Mouse (Mus musculus): ENCODE measurements at regions not wholly inside any gene's neighbourhood (a gene's known extent, or its start where the extent isn't known, plus 50 kb on each side); places are given as distances from the start of the nearest gene placed in this dataset.

DNA sequence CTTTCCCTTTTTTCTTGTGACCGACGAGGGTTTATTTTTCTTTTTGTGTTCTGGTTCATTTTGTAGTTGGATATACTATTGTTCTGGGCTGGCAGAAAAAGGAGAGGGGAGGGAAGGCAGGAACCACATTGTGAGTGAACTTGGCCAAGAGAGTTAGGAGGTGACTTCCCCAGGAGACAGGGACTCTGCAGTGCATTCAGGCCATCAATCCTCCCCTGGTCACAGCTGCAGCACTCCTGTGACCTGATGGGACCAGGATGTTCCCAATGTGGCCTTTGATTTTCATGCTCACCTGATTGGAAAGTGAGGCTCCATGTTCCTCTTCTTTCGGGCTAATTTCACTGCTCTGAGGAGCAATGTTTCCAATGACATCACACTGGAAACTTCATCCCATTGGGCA lies 188.2 kb upstream of the Irx3 start:
- TF ChIP-seq EP300 (IDR thresholded peaks at IDR 0.05; ENCODE audit: low read depth) (no peak), CTCF (IDR thresholded peaks at IDR 0.05; ENCODE audit: low read depth) (no peak)
- ATAC-seq (ENCODE audit: insufficient read depth): no peak
- Histone ChIP-seq H3K9me3 (ENCODE audit: control insufficient read depth, low read length) (no peaks in the 10 kb centered on the region; the same call in 1 of the 2 replicates), H3K9ac (replicated peaks) (no peak overlapping the region), H3K27ac (no peak overlapping the region), H3K4me3 (ENCODE audit: insufficient read depth in 1 of 2, low read depth in 2 of 2, low read length in 2 of 2) (no peak overlapping the region), H3K4me1 (replicated peaks; ENCODE audit: control insufficient read depth in 2 of 2, insufficient read depth in 2 of 2, low read length in 1 of 2) (peaks cover 0 to 3% of the 10 kb centered on the region in 2 experiments; a peak in 1 of 4 replicates), H3K27me3 (ENCODE audit: control insufficient read depth, insufficient read depth, low read length) (no peaks in the 10 kb centered on the region; the same call in 1 of the 2 replicates), H3K36me3 (replicated peaks; ENCODE audit: control insufficient read depth, insufficient read depth, low read depth) (no peaks in the 10 kb centered on the region), H3K4me2 (ENCODE audit: low read depth) (no peak overlapping the region)
- DNase-seq (ENCODE audit: low read depth in 3 of 3, low spot score in 3 of 3): no peak
- WGBS (ENCODE audit: insufficient replicate concordance): 32% methylated on average over 3 of the region's 3 CpGs

DNA sequence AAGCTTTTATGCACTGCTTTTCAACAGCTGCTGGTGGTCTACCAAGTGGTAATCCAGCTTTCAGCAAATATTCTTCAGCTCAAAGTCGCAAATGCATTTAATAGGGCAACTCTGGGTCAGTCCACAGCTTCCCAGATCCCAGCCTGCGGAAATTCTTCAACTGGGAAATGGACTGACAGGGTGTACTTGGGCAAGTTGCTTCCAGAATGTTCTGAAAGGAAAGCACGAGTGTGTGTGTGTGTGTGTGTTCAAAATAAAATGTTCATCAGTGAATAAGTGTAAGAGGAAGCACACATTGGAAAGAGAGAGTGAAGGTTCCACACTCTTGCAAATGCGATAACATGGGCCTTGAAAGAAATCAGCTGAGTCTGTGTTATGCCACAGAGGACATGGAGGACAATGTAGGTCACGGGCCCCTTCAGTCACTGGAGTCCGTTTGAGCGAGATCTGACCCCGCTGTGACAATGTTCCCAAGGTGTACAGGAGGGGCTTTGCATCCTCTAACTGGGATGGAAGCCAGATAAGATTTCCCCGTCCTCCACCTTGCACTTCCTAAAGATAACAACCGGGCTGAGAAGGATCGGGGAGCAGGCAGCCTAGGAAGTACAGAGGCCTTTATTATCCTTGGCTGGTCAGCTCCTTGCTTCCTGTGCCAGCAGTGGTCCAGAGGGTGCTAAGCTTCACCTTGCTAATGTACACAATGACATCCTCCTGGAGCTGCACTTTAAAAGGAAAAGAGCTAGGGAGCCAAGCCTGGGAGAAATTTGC lies 187.2 kb upstream of the Irx3 start:
- ATAC-seq (ENCODE audit: insufficient read depth): no peak
- H3K4me3 ChIP-seq (ENCODE audit: insufficient read depth in 1 of 2, low read depth in 2 of 2, low read length in 2 of 2): no peak overlapping the region
- H3K9me3 ChIP-seq (ENCODE audit: control insufficient read depth, low read length): no peaks in the 10 kb centered on the region; the same call in 1 of the 2 replicates
- no peak overlapping the region for H3K9ac ChIP-seq (replicated peaks)
- H3K27me3 ChIP-seq (ENCODE audit: control insufficient read depth, insufficient read depth, low read length): no peaks in the 10 kb centered on the region; the same call in 1 of the 2 replicates
- WGBS (ENCODE audit: insufficient replicate concordance): 43% methylated on average over 11 of the region's 11 CpGs
- H3K36me3 ChIP-seq (replicated peaks; ENCODE audit: control insufficient read depth, insufficient read depth, low read depth): no peaks in the 10 kb centered on the region
- DNase-seq (ENCODE audit: low read depth in 3 of 3, low spot score in 3 of 3): no peak
- peaks cover 0 to 3% of the 10 kb centered on the region in 2 experiments; a peak in 1 of 4 replicates for H3K4me1 ChIP-seq (replicated peaks; ENCODE audit: control insufficient read depth in 2 of 2, insufficient read depth in 2 of 2, low read length in 1 of 2)
- TF ChIP-seq CTCF (IDR thresholded peaks at IDR 0.05; ENCODE audit: low read depth) (no peak), EP300 (IDR thresholded peaks at IDR 0.05; ENCODE audit: low read depth) (no peak)
- no peak overlapping the region for H3K27ac ChIP-seq
- H3K4me2 ChIP-seq (ENCODE audit: low read depth): no peak overlapping the region

GRCm38 (mm10) chr8:91987854-91988253 lies 186.0 kb upstream of the Irx3 start:
- ATAC-seq (ENCODE audit: insufficient read depth) (no peak), DNase-seq (ENCODE audit: low read depth in 3 of 3, low spot score in 3 of 3) (no peak)
- H3K27ac ChIP-seq: no peak overlapping the region
- TF ChIP-seq CTCF (IDR thresholded peaks at IDR 0.05; ENCODE audit: low read depth): no peak
- H3K4me1 ChIP-seq (replicated peaks; ENCODE audit: control insufficient read depth in 2 of 2, insufficient read depth in 2 of 2, low read length in 1 of 2): peaks cover 0 to 3% of the 10 kb centered on the region in 2 experiments; a peak in 1 of 4 replicates
- 46% methylated on average over 6 of the region's 6 CpGs for WGBS (ENCODE audit: insufficient replicate concordance)
- H3K4me3 ChIP-seq (ENCODE audit: insufficient read depth in 1 of 2, low read depth in 2 of 2, low read length in 2 of 2): no peak overlapping the region
- H3K4me2 ChIP-seq (ENCODE audit: low read depth): no peak overlapping the region
- no peaks in the 10 kb centered on the region; the same call in 1 of the 2 replicates for H3K9me3 ChIP-seq (ENCODE audit: control insufficient read depth, low read length)
- no peaks in the 10 kb centered on the region for H3K36me3 ChIP-seq (replicated peaks; ENCODE audit: control insufficient read depth, insufficient read depth, low read depth)
- H3K9ac ChIP-seq (replicated peaks): no peak overlapping the region
- no peaks in the 10 kb centered on the region; the same call in 1 of the 2 replicates for H3K27me3 ChIP-seq (ENCODE audit: control insufficient read depth, insufficient read depth, low read length)

- ATAC-seq (ENCODE audit: insufficient read depth): no peak
- H3K4me2 ChIP-seq (ENCODE audit: low read depth): no peak overlapping the region
- H3K4me3 ChIP-seq (ENCODE audit: insufficient read depth in 1 of 2, low read depth in 2 of 2, low read length in 2 of 2): no peak overlapping the region
- H3K27me3 ChIP-seq (ENCODE audit: control insufficient read depth, insufficient read depth, low read length): no peaks in the 10 kb centered on the region
- H3K36me3 ChIP-seq (replicated peaks; ENCODE audit: control insufficient read depth, insufficient read depth, low read depth): no peaks in the 10 kb centered on the region
- WGBS (ENCODE audit: insufficient replicate concordance): 55% methylated on average over 2 of the region's 2 CpGs
- TF ChIP-seq CTCF (IDR thresholded peaks at IDR 0.05; ENCODE audit: low read depth) (no peak), EP300 (IDR thresholded peaks at IDR 0.05; ENCODE audit: low read depth) (no peak)
- no peak for DNase-seq (ENCODE audit: low read depth in 3 of 3, low spot score in 3 of 3)
- no peaks in the 10 kb centered on the region; the same call in 1 of the 2 replicates for H3K9me3 ChIP-seq (ENCODE audit: control insufficient read depth, low read length)
- H3K27ac ChIP-seq: no peak overlapping the region
- no peak overlapping the region for H3K9ac ChIP-seq (replicated peaks)
- H3K4me1 ChIP-seq (replicated peaks; ENCODE audit: control insufficient read depth in 2 of 2, insufficient read depth in 2 of 2, low read length in 1 of 2): no peaks in the 10 kb centered on the region
These were observed 181.3 kb upstream of the Irx3 start for GRCm38 (mm10) chr8:91983171-91983570.

GRCm38 (mm10) chr8:91976900-91977585 lies 175.2 kb upstream of the Irx3 start:
- WGBS (ENCODE audit: insufficient replicate concordance): 54% methylated on average over 9 of the region's 9 CpGs
- Histone ChIP-seq H3K27me3 (ENCODE audit: control insufficient read depth, insufficient read depth, low read length) (no peaks in the 10 kb centered on the region), H3K9ac (replicated peaks) (no peak overlapping the region), H3K36me3 (replicated peaks; ENCODE audit: control insufficient read depth, insufficient read depth, low read depth) (no peaks in the 10 kb centered on the region), H3K4me1 (replicated peaks; ENCODE audit: control insufficient read depth in 2 of 2, insufficient read depth in 2 of 2, low read length in 1 of 2) (no peaks in the 10 kb centered on the region), H3K4me2 (ENCODE audit: low read depth) (no peak overlapping the region), H3K9me3 (ENCODE audit: control insufficient read depth, low read length) (no peaks in the 10 kb centered on the region), H3K27ac (no peak overlapping the region), H3K4me3 (ENCODE audit: insufficient read depth in 1 of 2, low read depth in 2 of 2, low read length in 2 of 2) (no peak overlapping the region)
- no peak for ATAC-seq (ENCODE audit: insufficient read depth)
- TF ChIP-seq CTCF (IDR thresholded peaks at IDR 0.05; ENCODE audit: low read depth): no peak
- TF ChIP-seq EP300 (IDR thresholded peaks at IDR 0.05; ENCODE audit: low read depth): no peak
- no peak for DNase-seq (ENCODE audit: low read depth in 3 of 3, low spot score in 3 of 3)
